Mouse (Mus musculus) lung, adult 2 months (tissue): ENCODE results near the gene Nr1i3.

Experiments used
- CTCF ChIP-seq: fragments of 200-500 bp; IDR thresholded peaks from 2 replicates; pipeline ENCODE4 v1.5.1; 2011; ENCODE audit warnings: mild to moderate bottlenecking, low read length, control low read depth; ENCODE audit not compliant: insufficient read depth
- POLR2A ChIP-seq: fragments of 200-500 bp; IDR thresholded peaks from 2 replicates; pipeline ENCODE4 v1.6.1; 2011; ENCODE audit warnings: low read depth, mild to moderate bottlenecking, control low read depth, low read length, borderline replicate concordance; ENCODE audit errors: extremely low read depth

- TF ChIP-seq POLR2A (no peak), CTCF (no peak)
Observed at GRCm38 (mm10) chr1:171230215-171230614, 16.4 kb downstream of the Nr1i3 start.
